Mouse (Mus musculus): ENCODE results near the gene Ppm1m.

Gene Ppm1m
- long read RNA-seq, experiment 1, transcript Ppm1m-203 (10 exons, 1,846 nt) = major isoform, 34 of 42 reads
- long read RNA-seq, experiment 1, partial matches to known transcripts = 5 of 42 reads
- long read RNA-seq, experiment 1, other reads (novel, unspliced or antisense) = 3 of 42 reads
- long read RNA-seq, experiment 2, transcript Ppm1m-203 (10 exons, 1,846 nt) = major isoform, 34 of 52 reads
- long read RNA-seq, experiment 2, partial matches to known transcripts = 4 of 52 reads
- long read RNA-seq, experiment 2, other reads (novel, unspliced or antisense) = 14 of 52 reads

GRCm38 (mm10) chr9:106199535-106200272 is at the start of gene Ppm1m:
Gene Ppm1m, minus strand, starts transcription at chr9:106199746.
- intact Hi-C loops (cut with DNase I) = no loop called here

- intact Hi-C loops (cut with DNase I) = no loop called here
These were observed 43.4 kb upstream of the Ppm1m start for GRCm38 (mm10) chr9:106242813-106243488.

- intact Hi-C loops (cut with DNase I) = no loop called here
These were observed 42.1 kb upstream of the Ppm1m start for GRCm38 (mm10) chr9:106241541-106242164.

GRCm38 (mm10) chr9:106237878-106238277 is 38.3 kb upstream of the Ppm1m start:
- intact Hi-C loops (cut with DNase I) = loop anchor here (5.0 kb wide), 1 partner anchor 34 kb away; no protein-coding TSS in a partner anchor

GRCm38 (mm10) chr9:106237401-106237800 is 37.9 kb upstream of the Ppm1m start:
- intact Hi-C loops (cut with DNase I) = loop anchor here (5.0 kb wide), 1 partner anchor 35 kb away; no protein-coding TSS in a partner anchor

- intact Hi-C loops (cut with DNase I) = loop anchor here (5.0 kb wide), 1 partner anchor 35 kb away; no protein-coding TSS in a partner anchor
These were observed 37.3 kb upstream of the Ppm1m start for GRCm38 (mm10) chr9:106236818-106237211.

GRCm38 (mm10) chr9:106236156-106236817 is 36.7 kb upstream of the Ppm1m start:
- intact Hi-C loops (cut with DNase I) = loop anchor here (5.0 kb wide), 1 partner anchor 36 kb away; no protein-coding TSS in a partner anchor

- intact Hi-C loops (cut with DNase I) = loop anchor here (5.0 kb wide), 1 partner anchor 37 kb away; no protein-coding TSS in a partner anchor
These were observed 35.8 kb upstream of the Ppm1m start for GRCm38 (mm10) chr9:106235194-106235830.

GRCm38 (mm10) chr9:106233953-106234352 is 34.4 kb upstream of the Ppm1m start:
- intact Hi-C loops (cut with DNase I) = no loop called here

- intact Hi-C loops (cut with DNase I) = no loop called here
These were observed 33.4 kb upstream of the Ppm1m start for GRCm38 (mm10) chr9:106232956-106233355.

GRCm38 (mm10) chr9:106231816-106232215 is 32.3 kb upstream of the Ppm1m start:
- intact Hi-C loops (cut with DNase I) = no loop called here

GRCm38 (mm10) chr9:106231220-106231619 is 31.7 kb upstream of the Ppm1m start:
- intact Hi-C loops (cut with DNase I) = no loop called here

- intact Hi-C loops (cut with DNase I) = no loop called here
These were observed 31.2 kb upstream of the Ppm1m start for GRCm38 (mm10) chr9:106230734-106231106.

GRCm38 (mm10) chr9:106230051-106230733 is 30.6 kb upstream of the Ppm1m start:
- intact Hi-C loops (cut with DNase I) = no loop called here

- intact Hi-C loops (cut with DNase I) = no loop called here
These were observed 28.4 kb upstream of the Ppm1m start for GRCm38 (mm10) chr9:106227790-106228429.

- intact Hi-C loops (cut with DNase I) = no loop called here
These were observed 26.7 kb upstream of the Ppm1m start for GRCm38 (mm10) chr9:106226151-106226682.

GRCm38 (mm10) chr9:106225469-106226150 is 26.1 kb upstream of the Ppm1m start:
- intact Hi-C loops (cut with DNase I) = no loop called here

GRCm38 (mm10) chr9:106222994-106223393 is 23.4 kb upstream of the Ppm1m start:
- intact Hi-C loops (cut with DNase I) = no loop called here
